Mouse (Mus musculus): ENCODE data around the gene Fat4. TPM values are rescaled to one million over a fixed set of nuclear protein-coding genes. Genes with fewer than 3 reads are reported as not detected.

Gene Fat4
- polyA plus RNA-seq, 1 experiment from 2014 or later, result 1.2 TPM

- no peak overlapping the region for H3K4me2 ChIP-seq
- ATAC-seq, result no peak
- no peak overlapping the region for H3K27ac ChIP-seq
- no peaks in the 10 kb centered on the region for H3K4me1 ChIP-seq
- no peaks in the 10 kb centered on the region for H3K9me3 ChIP-seq (replicated peaks)
- no peak overlapping the region for H3K9ac ChIP-seq
- H3K27me3 ChIP-seq (replicated peaks), result no peaks in the 10 kb centered on the region
- WGBS (ENCODE audit: insufficient replicate concordance), result 56% methylated on average over 3 of the region's 3 CpGs
- no peaks in the 10 kb centered on the region for H3K36me3 ChIP-seq
- no peak overlapping the region for H3K4me3 ChIP-seq
Measured at GRCm38 (mm10) chr3:38939573-38939972, 52.8 kb downstream of the Fat4 start.

DNA sequence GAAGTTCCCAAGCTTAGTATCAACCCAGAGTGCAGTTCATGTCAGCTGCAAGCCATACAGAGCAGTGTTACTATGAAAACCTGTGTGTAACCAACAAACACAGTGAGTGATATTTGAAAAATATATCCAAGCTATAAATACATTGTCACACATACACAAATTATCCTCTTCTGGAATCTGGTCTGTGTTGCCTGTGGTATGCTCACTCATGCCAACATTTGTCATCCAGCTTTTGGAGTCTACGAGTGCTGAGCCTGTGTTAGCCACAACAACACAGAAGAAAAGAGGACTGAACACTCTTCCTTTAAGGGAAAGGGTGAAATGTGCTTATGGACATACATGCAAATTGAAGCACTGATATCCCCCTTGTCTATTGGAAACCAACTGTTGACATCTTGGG is 53.6 kb downstream of the Fat4 start:
- Histone ChIP-seq H3K27ac (no peak overlapping the region), H3K4me3 (no peak overlapping the region), H3K9ac (no peak overlapping the region), H3K36me3 (no peaks in the 10 kb centered on the region), H3K27me3 (replicated peaks) (no peaks in the 10 kb centered on the region), H3K9me3 (replicated peaks) (no peaks in the 10 kb centered on the region), H3K4me1 (no peaks in the 10 kb centered on the region), H3K4me2 (no peak overlapping the region)
- no peak for ATAC-seq
- WGBS (ENCODE audit: insufficient replicate concordance), result 52% methylated on average over 1 of the region's 1 CpGs

- Histone ChIP-seq H3K36me3 (no peaks in the 10 kb centered on the region), H3K4me1 (no peaks in the 10 kb centered on the region)
- WGBS (ENCODE audit: insufficient replicate concordance), result 44% methylated on average over 1 of the region's 1 CpGs
Measured at GRCm38 (mm10) chr3:38945157-38945556, 58.4 kb downstream of the Fat4 start.

GRCm38 (mm10) chr3:38947706-38948105 is 61.0 kb downstream of the Fat4 start:
- no peaks in the 10 kb centered on the region for H3K27me3 ChIP-seq (replicated peaks)
- no peaks in the 10 kb centered on the region for H3K9me3 ChIP-seq (replicated peaks)
- WGBS (ENCODE audit: insufficient replicate concordance), result 58% methylated on average over 7 of the region's 7 CpGs
- H3K36me3 ChIP-seq, result no peaks in the 10 kb centered on the region
- H3K4me3 ChIP-seq, result no peak overlapping the region
- no peak for ATAC-seq
- H3K4me2 ChIP-seq, result no peak overlapping the region
- H3K4me1 ChIP-seq, result no peaks in the 10 kb centered on the region
- no peak overlapping the region for H3K27ac ChIP-seq
- no peak overlapping the region for H3K9ac ChIP-seq

More at GRCm38 (mm10) chr3:38945157-38945556, 58.4 kb downstream of the Fat4 start:
- no peak for ATAC-seq
- no peak overlapping the region for H3K4me3 ChIP-seq
- no peak overlapping the region for H3K27ac ChIP-seq
- H3K4me2 ChIP-seq, result no peak overlapping the region
- H3K27me3 ChIP-seq (replicated peaks), result no peaks in the 10 kb centered on the region
- H3K9me3 ChIP-seq (replicated peaks), result no peaks in the 10 kb centered on the region
- no peak overlapping the region for H3K9ac ChIP-seq

- Histone ChIP-seq H3K4me1 (no peaks in the 10 kb centered on the region), H3K27me3 (replicated peaks) (no peaks in the 10 kb centered on the region), H3K4me2 (no peak overlapping the region), H3K9ac (no peak overlapping the region), H3K27ac (no peak overlapping the region), H3K4me3 (no peak overlapping the region), H3K9me3 (replicated peaks) (no peaks in the 10 kb centered on the region), H3K36me3 (no peaks in the 10 kb centered on the region)
- 41% methylated on average over 3 of the region's 3 CpGs for whole genome bisulfite sequencing (ENCODE audit: insufficient replicate concordance)
- ATAC-seq, result no peak
Measured at GRCm38 (mm10) chr3:38952602-38953001, 65.9 kb downstream of the Fat4 start.

GRCm38 (mm10) chr3:38954196-38954595 is 67.5 kb downstream of the Fat4 start:
- H3K9ac ChIP-seq, result no peak overlapping the region
- H3K4me1 ChIP-seq, result no peaks in the 10 kb centered on the region
- WGBS (ENCODE audit: insufficient replicate concordance), result 45% methylated on average over 3 of the region's 3 CpGs
- no peaks in the 10 kb centered on the region for H3K9me3 ChIP-seq (replicated peaks)
- no peaks in the 10 kb centered on the region for H3K27me3 ChIP-seq (replicated peaks)
- no peak overlapping the region for H3K4me3 ChIP-seq
- H3K4me2 ChIP-seq, result no peak overlapping the region
- no peak overlapping the region for H3K27ac ChIP-seq
- ATAC-seq, result no peak
- H3K36me3 ChIP-seq, result no peaks in the 10 kb centered on the region

DNA sequence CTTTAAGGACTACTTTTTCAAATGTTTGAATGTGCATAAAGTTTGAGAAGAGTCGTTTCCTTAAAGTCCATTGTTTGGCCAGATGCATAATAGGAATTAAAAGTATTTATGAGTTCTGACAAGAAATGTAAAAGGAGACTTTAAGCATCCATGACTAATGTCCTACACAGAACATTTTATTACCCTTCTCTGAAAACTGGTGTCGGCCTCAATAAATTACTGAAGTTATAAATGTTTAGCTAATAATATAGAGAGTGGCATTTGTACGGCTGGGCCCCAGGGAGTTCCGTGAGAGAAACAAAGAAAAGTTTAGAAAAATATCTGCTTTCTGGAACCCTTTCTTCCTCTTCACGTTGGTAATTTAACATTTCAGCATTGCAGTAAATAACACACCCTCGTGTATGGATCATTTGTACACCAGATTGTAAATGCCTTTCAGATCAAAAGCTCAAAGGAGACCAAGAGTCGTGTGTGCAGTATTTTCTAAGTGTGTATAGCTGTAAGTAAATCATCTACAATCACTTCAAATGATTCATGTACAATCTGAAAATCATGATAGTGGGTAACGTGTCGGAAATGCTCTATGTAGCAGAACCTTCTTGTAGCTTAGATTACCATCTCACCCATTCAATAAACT is 69.4 kb downstream of the Fat4 start:
- 62% methylated on average over 9 of the region's 9 CpGs for WGBS (ENCODE audit: insufficient replicate concordance)
- Histone ChIP-seq H3K27ac (no peak overlapping the region), H3K36me3 (no peaks in the 10 kb centered on the region), H3K4me3 (no peak overlapping the region), H3K4me2 (no peak overlapping the region), H3K9ac (no peak overlapping the region), H3K27me3 (replicated peaks) (no peaks in the 10 kb centered on the region), H3K4me1 (no peaks in the 10 kb centered on the region), H3K9me3 (replicated peaks) (no peaks in the 10 kb centered on the region)
- ATAC-seq, result no peak

DNA sequence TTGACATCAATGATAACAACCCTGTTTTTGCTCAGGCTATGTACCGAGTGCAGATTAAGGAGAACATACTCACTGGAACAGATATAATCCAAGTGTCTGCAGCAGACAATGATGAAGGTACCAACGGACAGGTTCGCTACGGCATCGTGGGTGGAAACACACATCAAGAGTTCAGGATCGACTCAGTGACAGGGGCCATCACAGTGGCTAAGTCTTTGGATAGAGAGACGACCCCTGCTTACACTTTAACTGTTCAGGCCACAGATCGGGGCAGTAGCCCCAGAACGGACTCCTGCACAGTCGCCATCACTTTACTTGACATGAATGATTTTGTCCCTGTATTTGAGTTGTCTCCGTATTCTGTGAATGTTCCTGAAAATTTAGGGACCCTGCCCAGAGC is 70.4 kb downstream of the Fat4 start:
- no peak overlapping the region for H3K27ac ChIP-seq
- H3K36me3 ChIP-seq, result no peaks in the 10 kb centered on the region
- no peak overlapping the region for H3K4me2 ChIP-seq
- no peaks in the 10 kb centered on the region for H3K4me1 ChIP-seq
- H3K27me3 ChIP-seq (replicated peaks), result no peaks in the 10 kb centered on the region
- H3K4me3 ChIP-seq, result no peak overlapping the region
- no peak for ATAC-seq
- no peak overlapping the region for H3K9ac ChIP-seq
- H3K9me3 ChIP-seq (replicated peaks), result no peaks in the 10 kb centered on the region
- 76% methylated on average over 11 of the region's 11 CpGs for WGBS (ENCODE audit: insufficient replicate concordance)

GRCm38 (mm10) chr3:38962328-38962727 is 75.6 kb downstream of the Fat4 start:
- Histone ChIP-seq H3K4me2 (no peak overlapping the region), H3K9ac (no peak overlapping the region), H3K4me1 (no peaks in the 10 kb centered on the region), H3K4me3 (no peak overlapping the region), H3K27me3 (replicated peaks) (no peaks in the 10 kb centered on the region), H3K9me3 (replicated peaks) (no peaks in the 10 kb centered on the region), H3K27ac (no peak overlapping the region), H3K36me3 (no peaks in the 10 kb centered on the region)
- 71% methylated on average over 6 of the region's 6 CpGs for WGBS (ENCODE audit: insufficient replicate concordance)
- no peak for ATAC-seq

DNA sequence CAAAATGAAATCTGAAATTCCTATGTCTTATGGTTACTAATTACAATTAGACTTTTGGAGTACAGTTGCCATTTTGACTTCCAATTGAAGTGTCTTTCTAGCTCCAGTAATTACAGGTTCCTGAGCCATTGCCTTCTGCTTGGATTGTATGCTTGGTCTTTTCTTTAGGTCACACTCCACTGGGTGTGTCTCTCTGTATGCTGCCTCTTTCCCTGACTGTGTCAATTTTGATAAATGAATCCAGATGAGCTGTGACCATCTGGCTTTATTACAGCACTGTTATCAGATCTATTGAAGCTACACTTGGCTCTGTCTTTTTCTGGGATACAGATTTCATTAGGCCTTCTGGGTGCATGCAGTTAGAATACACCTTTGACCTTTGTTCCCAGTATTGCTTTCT is 80.7 kb downstream of the Fat4 start:
- H3K4me1 ChIP-seq, result no peaks in the 10 kb centered on the region
- no peaks in the 10 kb centered on the region for H3K27me3 ChIP-seq (replicated peaks)
- no peak overlapping the region for H3K27ac ChIP-seq
- no peaks in the 10 kb centered on the region for H3K9me3 ChIP-seq (replicated peaks)
- no peak overlapping the region for H3K9ac ChIP-seq
- ATAC-seq, result no peak
- no peak overlapping the region for H3K4me3 ChIP-seq
- H3K4me2 ChIP-seq, result no peak overlapping the region
- no peaks in the 10 kb centered on the region for H3K36me3 ChIP-seq

DNA sequence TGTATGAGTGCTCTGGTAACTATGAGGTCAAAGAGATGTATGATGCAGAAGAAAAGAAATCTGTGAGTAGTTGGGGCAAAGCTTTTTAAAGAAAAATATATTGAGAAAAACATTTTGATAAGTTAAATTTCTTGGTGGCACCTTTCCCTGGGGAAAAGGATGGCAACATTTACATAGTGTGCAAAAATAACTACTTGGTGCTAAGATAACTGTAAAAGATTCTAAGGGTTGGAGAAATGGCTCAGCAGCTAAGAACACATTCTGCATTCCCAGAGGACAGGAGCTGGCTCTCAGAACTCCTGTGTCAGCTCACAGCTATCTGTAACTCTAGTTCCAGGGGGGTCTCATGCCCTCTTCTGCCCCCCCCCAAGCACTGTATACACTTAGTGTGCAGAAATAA is 99.6 kb downstream of the Fat4 start:
- no peak for ATAC-seq
- Histone ChIP-seq H3K27me3 (replicated peaks) (no peaks in the 10 kb centered on the region), H3K4me3 (no peak overlapping the region)

DNA sequence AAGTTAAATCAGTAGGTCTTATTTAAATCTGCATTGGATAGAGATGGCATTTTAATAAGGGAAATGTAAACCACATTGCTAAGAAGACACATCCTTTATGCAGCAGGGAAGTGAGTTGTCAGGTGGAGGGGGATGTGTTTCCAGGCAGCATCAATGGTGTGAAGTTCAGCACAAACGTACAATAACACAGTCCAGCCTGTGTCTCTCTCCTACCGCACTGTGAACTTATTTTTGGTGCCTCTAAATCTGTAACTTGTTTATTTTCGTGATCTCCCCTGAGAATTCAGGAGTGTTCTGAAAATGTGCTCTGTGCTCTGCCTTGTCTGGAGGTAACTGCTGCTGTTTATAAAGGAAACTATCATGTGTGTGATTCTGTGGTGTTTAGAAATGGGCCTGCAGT is 102.4 kb downstream of the Fat4 start:
- Histone ChIP-seq H3K4me2 (no peak overlapping the region), H3K4me3 (no peak overlapping the region), H3K27ac (no peak overlapping the region), H3K36me3 (0 out of 2 replicates have a peak, but pooled peaks cover 3% of the 10 kb centered on the region), H3K9ac (no peak overlapping the region), H3K4me1 (no peaks in the 10 kb centered on the region), H3K27me3 (replicated peaks) (no peaks in the 10 kb centered on the region), H3K9me3 (replicated peaks) (no peaks in the 10 kb centered on the region)
- ATAC-seq, result no peak
- 59% methylated on average over 3 of the region's 3 CpGs for WGBS (ENCODE audit: insufficient replicate concordance)

More for the DNA sequence above, 99.6 kb downstream of the Fat4 start:
- peaks cover 3% of the 10 kb centered on the region; the same call in 1 of the 2 replicates for H3K36me3 ChIP-seq
- no peaks in the 10 kb centered on the region for H3K9me3 ChIP-seq (replicated peaks)
- no peaks in the 10 kb centered on the region for H3K4me1 ChIP-seq
- no peak overlapping the region for H3K9ac ChIP-seq
- H3K27ac ChIP-seq, result no peak overlapping the region
- no peak overlapping the region for H3K4me2 ChIP-seq

GRCm38 (mm10) chr3:39000011-39000410 is 113.3 kb downstream of the Fat4 start:
- Histone ChIP-seq H3K9me3 (replicated peaks) (no peaks in the 10 kb centered on the region), H3K4me1 (no peaks in the 10 kb centered on the region), H3K4me2 (no peak overlapping the region), H3K4me3 (no peak overlapping the region), H3K9ac (no peak overlapping the region), H3K36me3 (no peaks in the 10 kb centered on the region), H3K27me3 (replicated peaks) (no peaks in the 10 kb centered on the region), H3K27ac (no peak overlapping the region)
- WGBS (ENCODE audit: insufficient replicate concordance), result 45% methylated on average over 3 of the region's 3 CpGs
- ATAC-seq, result no peak

All from liver, embryonic 12.5 days (tissue).